Mouse (Mus musculus): ENCODE data around the gene Irf9. TPM values are rescaled to one million over a fixed set of nuclear protein-coding genes. Genes with fewer than 3 reads are reported as not detected.

Gene Irf9
- polyA plus RNA-seq, 2 experiments, result 9.8 to 21.0 TPM

DNA sequence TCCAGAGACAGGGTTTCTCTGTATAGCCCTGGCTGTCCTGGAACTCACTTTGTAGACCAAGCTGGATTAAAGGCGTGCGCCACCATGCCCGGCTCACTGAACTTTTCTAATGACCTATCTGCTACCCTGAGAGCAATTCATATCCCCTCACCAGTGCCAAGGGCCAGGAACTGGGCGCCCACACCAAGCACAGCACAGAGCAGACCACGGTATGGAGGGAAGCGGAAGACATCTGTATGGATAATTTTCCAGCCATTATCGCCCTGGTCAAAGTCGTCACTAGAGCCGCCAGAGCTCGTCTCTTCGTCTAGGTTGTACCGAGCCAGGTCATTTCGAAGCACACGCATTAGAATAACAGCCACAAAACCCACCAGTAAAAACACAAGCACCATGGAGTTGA is 37.4 kb downstream of the Irf9 start:
- Histone ChIP-seq H3K9ac (ENCODE audit: low read depth, low read length, severe bottlenecking) (no peak overlapping the region), H3K36me3 (ENCODE audit: control insufficient read depth, insufficient read depth, low read length) (peaks cover 47% of the 10 kb centered on the region), H3K27me3 (ENCODE audit: control insufficient read depth, insufficient read depth, low read length) (no peaks in the 10 kb centered on the region), H3K4me1 (ENCODE audit: control insufficient read depth, insufficient read depth, low read length) (peaks cover 13% of the 10 kb centered on the region), H3K4me3 (replicated peaks; ENCODE audit: low read length) (no peak overlapping the region), H3K27ac (replicated peaks; ENCODE audit: low read depth, low read length) (no peak overlapping the region), H3K4me2 (replicated peaks; ENCODE audit: low read depth, low read length, severe bottlenecking) (no peak overlapping the region), H3K9me3 (ENCODE audit: control insufficient read depth, low read length) (no peaks in the 10 kb centered on the region)
- whole genome bisulfite sequencing, result 94% methylated on average over 14 of the region's 14 CpGs
- DNase-seq (ENCODE audit: low spot score), result no peak
- TF ChIP-seq POLR2A (IDR thresholded peaks at IDR 0.05; ENCODE audit: borderline replicate concordance, extremely low read depth, insufficient read depth, insufficient read length), result no peak
- no peak for ATAC-seq (ENCODE audit: low FRiP score, low read depth)

GRCm38 (mm10) chr14:55641291-55641690 is 37.9 kb downstream of the Irf9 start:
- no peak for ATAC-seq (ENCODE audit: low FRiP score, low read depth)
- Histone ChIP-seq H3K9ac (ENCODE audit: low read depth, low read length, severe bottlenecking) (no peak overlapping the region), H3K36me3 (ENCODE audit: control insufficient read depth, insufficient read depth, low read length) (peaks cover 48% of the 10 kb centered on the region), H3K4me1 (ENCODE audit: control insufficient read depth, insufficient read depth, low read length) (peaks cover 13% of the 10 kb centered on the region), H3K9me3 (ENCODE audit: control insufficient read depth, low read length) (no peaks in the 10 kb centered on the region), H3K27ac (replicated peaks; ENCODE audit: low read depth, low read length) (no peak overlapping the region), H3K4me2 (replicated peaks; ENCODE audit: low read depth, low read length, severe bottlenecking) (no peak overlapping the region), H3K27me3 (ENCODE audit: control insufficient read depth, insufficient read depth, low read length) (no peaks in the 10 kb centered on the region), H3K4me3 (replicated peaks; ENCODE audit: low read length) (no peak overlapping the region)
- no peak for DNase-seq (ENCODE audit: low spot score)
- WGBS, result 98% methylated on average over 13 of the region's 13 CpGs
- no peak for TF ChIP-seq POLR2A (IDR thresholded peaks at IDR 0.05; ENCODE audit: borderline replicate concordance, extremely low read depth, insufficient read depth, insufficient read length)

DNA sequence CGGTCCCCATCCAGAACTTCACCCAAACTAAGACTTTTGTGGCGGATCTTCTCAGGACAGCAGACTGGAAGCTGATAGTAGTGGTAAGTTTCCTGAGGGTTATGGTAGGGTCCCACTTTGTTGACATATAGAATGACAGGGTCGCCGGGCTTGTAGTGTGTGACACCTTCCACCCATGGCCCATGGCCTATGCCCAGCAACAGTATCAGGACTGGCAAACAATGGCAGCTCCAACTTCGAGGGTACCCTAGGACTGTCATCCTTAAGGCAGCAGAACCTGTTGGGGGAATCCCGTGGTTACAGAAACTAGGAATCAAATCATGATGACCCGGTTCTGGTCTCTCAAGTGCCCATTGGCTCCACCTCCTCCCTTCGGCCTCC is 39.3 kb downstream of the Irf9 start:
- WGBS, result 19% methylated on average over 8 of the region's 8 CpGs
- no peak for TF ChIP-seq POLR2A (IDR thresholded peaks at IDR 0.05; ENCODE audit: borderline replicate concordance, extremely low read depth, insufficient read depth, insufficient read length)
- Histone ChIP-seq H3K9ac (ENCODE audit: low read depth, low read length, severe bottlenecking) (peak overlapping the region; percentile 91), H3K4me3 (replicated peaks; ENCODE audit: low read length) (peak overlapping the region; percentile 77), H3K27me3 (ENCODE audit: control insufficient read depth, insufficient read depth, low read length) (no peaks in the 10 kb centered on the region), H3K27ac (replicated peaks; ENCODE audit: low read depth, low read length) (peak overlapping the region; percentile 97), H3K36me3 (ENCODE audit: control insufficient read depth, insufficient read depth, low read length) (peaks cover 46% of the 10 kb centered on the region), H3K4me1 (ENCODE audit: control insufficient read depth, insufficient read depth, low read length) (peaks cover 13% of the 10 kb centered on the region), H3K4me2 (replicated peaks; ENCODE audit: low read depth, low read length, severe bottlenecking) (peak overlapping the region; percentile 81), H3K9me3 (ENCODE audit: control insufficient read depth, low read length) (no peaks in the 10 kb centered on the region)
- ATAC-seq (ENCODE audit: low FRiP score, low read depth), result 0 out of 2 replicates have a peak, but pooled peaks have one; percentile 2
- DNase-seq (ENCODE audit: low spot score), result no peak

DNA sequence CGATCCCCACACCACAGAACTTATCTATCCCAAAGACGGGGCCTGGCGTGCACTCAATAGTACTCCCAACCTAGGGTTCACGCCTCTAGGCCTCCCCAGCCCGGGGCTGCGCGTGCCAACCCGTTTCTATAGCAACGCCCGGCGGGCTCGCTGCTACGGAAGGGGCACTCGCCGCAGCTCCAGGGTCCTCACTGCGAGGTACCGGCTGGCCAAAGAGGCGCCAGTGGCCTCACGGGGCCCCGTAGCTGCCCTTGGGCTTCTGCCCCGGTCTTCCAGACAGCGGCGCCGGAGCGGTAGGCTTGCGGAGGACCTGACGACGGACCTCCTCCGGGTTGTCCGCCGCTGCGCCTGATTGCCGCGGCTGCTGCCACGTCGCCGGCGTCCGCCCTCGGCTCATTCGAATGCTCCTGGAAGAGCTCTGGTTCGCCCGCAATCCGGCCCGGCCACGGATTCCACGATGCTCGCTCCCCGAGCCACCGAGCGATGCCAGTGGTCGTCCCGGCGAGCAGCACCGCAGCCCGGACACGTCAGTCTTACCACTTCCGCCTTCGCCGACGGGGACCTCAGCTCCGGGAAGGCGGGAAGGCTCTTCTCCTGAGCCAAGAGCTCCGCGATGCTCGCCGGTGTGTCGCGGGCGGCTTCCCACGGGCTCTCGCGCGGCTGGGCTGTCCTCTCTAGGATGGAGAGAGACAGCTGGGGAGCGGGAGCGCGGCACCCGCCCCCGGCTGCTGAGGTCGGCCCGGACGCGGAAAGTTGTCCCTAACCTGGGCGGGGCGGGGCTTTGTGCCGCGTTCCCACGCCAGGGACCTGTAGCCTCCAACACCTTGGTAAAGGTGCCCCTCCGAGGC is 39.9 kb downstream of the Irf9 start, which contains the start of gene Tm9sf1:
TSS of gene Tm9sf1 (minus strand) at position 747 of the 848 bp plus-strand sequence.
- peak within 1 kb of the TSS; percentile 77 for H3K4me3 ChIP-seq (replicated peaks; ENCODE audit: low read length)
- under 1% methylated on average over 73 of the region's 89 CpGs for WGBS
- H3K9ac ChIP-seq (ENCODE audit: low read depth, low read length, severe bottlenecking), result peak within 1 kb of the TSS; percentile 91
- H3K27me3 ChIP-seq (ENCODE audit: control insufficient read depth, insufficient read depth, low read length), result no peaks in the 10 kb centered on the region
- H3K4me1 ChIP-seq (ENCODE audit: control insufficient read depth, insufficient read depth, low read length), result peaks cover 13% of the 10 kb centered on the region
- DNase-seq (ENCODE audit: low spot score) (peak; percentile 77), ATAC-seq (ENCODE audit: low FRiP score, low read depth) (peak; percentile 89)
- TF ChIP-seq POLR2A (IDR thresholded peaks at IDR 0.05; ENCODE audit: borderline replicate concordance, extremely low read depth, insufficient read depth, insufficient read length), result peak; percentile 33; the same call in 1 of the 2 replicates
- H3K4me2 ChIP-seq (replicated peaks; ENCODE audit: low read depth, low read length, severe bottlenecking), result peak within 1 kb of the TSS; percentile 81
- no peaks in the 10 kb centered on the region for H3K9me3 ChIP-seq (ENCODE audit: control insufficient read depth, low read length)
- peak within 1 kb of the TSS; percentile 97 for H3K27ac ChIP-seq (replicated peaks; ENCODE audit: low read depth, low read length)
- H3K36me3 ChIP-seq (ENCODE audit: control insufficient read depth, insufficient read depth, low read length), result peaks cover 40% of the 10 kb centered on the region

GRCm38 (mm10) chr14:55644261-55644888 is 41.0 kb downstream of the Irf9 start:
- DNase-seq (ENCODE audit: low spot score) (no peak), ATAC-seq (ENCODE audit: low FRiP score, low read depth) (no peak)
- Histone ChIP-seq H3K9ac (ENCODE audit: low read depth, low read length, severe bottlenecking) (peak overlapping the region; percentile 91), H3K27ac (replicated peaks; ENCODE audit: low read depth, low read length) (no peak overlapping the region), H3K4me3 (replicated peaks; ENCODE audit: low read length) (peak overlapping the region; percentile 77), H3K36me3 (ENCODE audit: control insufficient read depth, insufficient read depth, low read length) (peaks cover 29% of the 10 kb centered on the region), H3K4me2 (replicated peaks; ENCODE audit: low read depth, low read length, severe bottlenecking) (peak overlapping the region; percentile 81), H3K27me3 (ENCODE audit: control insufficient read depth, insufficient read depth, low read length) (no peaks in the 10 kb centered on the region), H3K9me3 (ENCODE audit: control insufficient read depth, low read length) (no peaks in the 10 kb centered on the region), H3K4me1 (ENCODE audit: control insufficient read depth, insufficient read depth, low read length) (peaks cover 13% of the 10 kb centered on the region)
- TF ChIP-seq POLR2A (IDR thresholded peaks at IDR 0.05; ENCODE audit: borderline replicate concordance, extremely low read depth, insufficient read depth, insufficient read length), result no peak
- 33% methylated on average over 17 of the region's 17 CpGs for WGBS
